Mouse (Mus musculus) intestine, embryonic 15.5 days (tissue): Measurements from ENCODE around the gene Gck. TPM values are rescaled to one million over a fixed set of nuclear protein-coding genes. Genes with fewer than 3 reads are reported as not detected.
"Not testable (repeated sequence)": the region's sequence is repeated elsewhere in the genome, so short reads cannot be mapped to it uniquely, and the experiment has no call there.

Experiments
- ATAC-seq: fragments of 200-750 bp; cut with Nextera tagmentation; 2 replicates; pipeline ENCODE4 v1.8.0; 2017; ENCODE audit warnings: moderate TSS enrichment, moderate library complexity
- H3K27ac ChIP-seq: fragments of 300-500 bp; sonication (generic); 2 replicates; pipeline ENCODE4 v1.5.1; 2015; ENCODE audit warnings: mild to moderate bottlenecking, inconsistent platforms
- H3K27me3 ChIP-seq: fragments of 300-500 bp; sonication (generic); replicated peaks from 2 replicates; pipeline ENCODE4 v1.6.1; 2015; ENCODE audit warnings: inconsistent platforms
- H3K36me3 ChIP-seq: fragments of 300-500 bp; sonication (generic); 2 replicates; pipeline ENCODE4 v1.6.1; 2015; ENCODE audit warnings: inconsistent platforms
- H3K4me1 ChIP-seq: fragments of 300-500 bp; sonication (generic); replicated peaks from 2 replicates; pipeline ENCODE4 v1.6.1; 2015; ENCODE audit warnings: inconsistent platforms
- H3K4me2 ChIP-seq: fragments of 300-500 bp; sonication (generic); replicated peaks from 2 replicates; pipeline ENCODE4 v1.6.1; 2015; ENCODE audit warnings: mild to moderate bottlenecking, inconsistent platforms
- H3K4me3 ChIP-seq: fragments of 300-500 bp; sonication (generic); replicated peaks from 2 replicates; pipeline ENCODE4 v1.5.1; 2015; ENCODE audit warnings: inconsistent platforms
- H3K9ac ChIP-seq: fragments of 300-500 bp; sonication (generic); 2 replicates; pipeline ENCODE4 v1.6.1; 2015; ENCODE audit warnings: inconsistent platforms
- H3K9me3 ChIP-seq: fragments of 300-500 bp; sonication (generic); 2 replicates; pipeline ENCODE4 v1.6.1; 2016; ENCODE audit warnings: inconsistent platforms
- WGBS: fragments of 180-500 bp; shearing (Covaris S2); methylation state at CpG from one replicate; pipeline ENCODE4 v1.1.7; 2015; 5-methylcytosine and 5-hydroxymethylcytosine counted together
- polyA plus RNA-seq: library from polyadenylated mRNA; unstranded; fragments of >200 nt; fragmentation: Nextera tagmentation; extraction: Ambion mirVana; gene quantifications from 2 replicates; pipeline ENCODE4 v1.2.1, GENCODE M21; 2015

The Gck gene
- polyA plus RNA-seq, 1 experiment from 2014 or later = 3.1 TPM

- no peaks in the 10 kb centered on the region for H3K36me3 ChIP-seq
- H3K9ac ChIP-seq = no peak overlapping the region
- no peaks in the 10 kb centered on the region for H3K27me3 ChIP-seq
- H3K4me3 ChIP-seq = no peak overlapping the region
- ATAC-seq = no peak
- 74% methylated on average over 19 of the region's 19 CpGs for WGBS
- H3K4me1 ChIP-seq = peaks cover 21% of the 10 kb centered on the region
- H3K9me3 ChIP-seq = no peaks in the 10 kb centered on the region
- no peak overlapping the region for H3K4me2 ChIP-seq
- no peak overlapping the region for H3K27ac ChIP-seq
These were observed 45.5 kb downstream of the Gck start for GRCm38 (mm10) chr11:5904357-5904756.

GRCm38 (mm10) chr11:5903844-5904243 is 46.0 kb downstream of the Gck start:
- Histone ChIP-seq H3K4me3 (no peak overlapping the region), H3K27ac (no peak overlapping the region), H3K9ac (no peak overlapping the region), H3K36me3 (no peaks in the 10 kb centered on the region), H3K27me3 (no peaks in the 10 kb centered on the region), H3K9me3 (no peaks in the 10 kb centered on the region), H3K4me2 (no peak overlapping the region), H3K4me1 (peaks cover 21% of the 10 kb centered on the region)
- 76% methylated on average over 2 of the region's 2 CpGs for WGBS
- ATAC-seq = no peak

- Histone ChIP-seq H3K27ac (peak overlapping the region; percentile 45; the same call in 1 of the 2 replicates), H3K9ac (peak overlapping the region; percentile 48), H3K36me3 (no peaks in the 10 kb centered on the region), H3K4me1 (peaks cover 33% of the 10 kb centered on the region), H3K4me3 (peak overlapping the region; percentile 34), H3K27me3 (no peaks in the 10 kb centered on the region), H3K4me2 (peak overlapping the region; percentile 70), H3K9me3 (no peaks in the 10 kb centered on the region)
- ATAC-seq = peak; percentile 15
- 19% methylated on average over 6 of the region's 6 CpGs for WGBS
These were observed 47.5 kb downstream of the Gck start for GRCm38 (mm10) chr11:5902390-5902789.

- Histone ChIP-seq H3K4me1 (peaks cover 37% of the 10 kb centered on the region), H3K9ac (peak overlapping the region; percentile 48), H3K36me3 (no peaks in the 10 kb centered on the region), H3K27me3 (no peaks in the 10 kb centered on the region), H3K4me3 (peak overlapping the region; percentile 34), H3K9me3 (no peaks in the 10 kb centered on the region), H3K4me2 (peak overlapping the region; percentile 70), H3K27ac (peak overlapping the region; percentile 45)
- peak; percentile 80 for ATAC-seq
- WGBS = under 1% methylated on average over 32 of the region's 32 CpGs
These were observed 47.9 kb downstream of the Gck start for GRCm38 (mm10) chr11:5901950-5902349.

- Histone ChIP-seq H3K9ac (peak overlapping the region; percentile 48), H3K4me3 (peak overlapping the region; percentile 34; the same call in 1 of the 2 replicates), H3K27ac (peak overlapping the region; percentile 45), H3K4me2 (peak overlapping the region; percentile 70), H3K9me3 (no peaks in the 10 kb centered on the region), H3K36me3 (no peaks in the 10 kb centered on the region), H3K27me3 (no peaks in the 10 kb centered on the region), H3K4me1 (peaks cover 37% of the 10 kb centered on the region)
- no peak for ATAC-seq
- WGBS = 38% methylated on average over 3 of the region's 3 CpGs
These were observed 48.6 kb downstream of the Gck start for GRCm38 (mm10) chr11:5901320-5901719.

GRCm38 (mm10) chr11:5899286-5899685 is 50.6 kb downstream of the Gck start:
- Histone ChIP-seq H3K27ac (no peak overlapping the region), H3K9me3 (no peaks in the 10 kb centered on the region), H3K36me3 (no peaks in the 10 kb centered on the region), H3K9ac (no peak overlapping the region), H3K27me3 (no peaks in the 10 kb centered on the region), H3K4me3 (no peak overlapping the region), H3K4me2 (no peak overlapping the region), H3K4me1 (peaks cover 45% of the 10 kb centered on the region)
- ATAC-seq = no peak
- 94% methylated on average over 10 of the region's 10 CpGs for WGBS

- no peaks in the 10 kb centered on the region for H3K36me3 ChIP-seq
- peaks cover 46% of the 10 kb centered on the region for H3K4me1 ChIP-seq
- 47% methylated on average over 5 of the region's 5 CpGs for WGBS
- no peaks in the 10 kb centered on the region for H3K27me3 ChIP-seq
- peak within 1 kb of the TSS; percentile 32 for H3K9ac ChIP-seq
- H3K9me3 ChIP-seq = no peaks in the 10 kb centered on the region
- no peak for ATAC-seq
- H3K4me3 ChIP-seq = 0 out of 2 replicates have a peak within 1 kb of the TSS, but pooled peaks have one; percentile 3
- H3K27ac ChIP-seq = no peak within 1 kb of the TSS
- peak within 1 kb of the TSS; percentile 42 for H3K4me2 ChIP-seq
These were observed 51.4 kb downstream of the Gck start, which contains the start of gene Myl7 for GRCm38 (mm10) chr11:5898531-5898930. TSS of gene Myl7 (minus strand) at chr11:5898782.

GRCm38 (mm10) chr11:5897839-5898238 is 52.0 kb downstream of the Gck start:
- H3K4me1 ChIP-seq = peaks cover 46% of the 10 kb centered on the region
- peak overlapping the region; percentile 42 for H3K4me2 ChIP-seq
- no peak overlapping the region for H3K27ac ChIP-seq
- no peak for ATAC-seq
- no peaks in the 10 kb centered on the region for H3K36me3 ChIP-seq
- 25% methylated on average over 10 of the region's 10 CpGs for WGBS
- no peaks in the 10 kb centered on the region for H3K27me3 ChIP-seq
- no peaks in the 10 kb centered on the region for H3K9me3 ChIP-seq
- H3K4me3 ChIP-seq = 0 out of 2 replicates have a peak overlapping the region, but pooled peaks have one; percentile 3
- H3K9ac ChIP-seq = peak overlapping the region; percentile 32

- Histone ChIP-seq H3K4me1 (peaks cover 48% of the 10 kb centered on the region), H3K4me3 (0 out of 2 replicates have a peak overlapping the region, but pooled peaks have one; percentile 3), H3K27ac (no peak overlapping the region), H3K27me3 (no peaks in the 10 kb centered on the region), H3K9ac (0 out of 2 replicates have a peak overlapping the region, but pooled peaks have one; percentile 20), H3K9me3 (no peaks in the 10 kb centered on the region), H3K36me3 (no peaks in the 10 kb centered on the region), H3K4me2 (peak overlapping the region; percentile 42)
- WGBS = 21% methylated on average over 16 of the region's 16 CpGs
- ATAC-seq = peak; percentile 41
These were observed 52.7 kb downstream of the Gck start for GRCm38 (mm10) chr11:5897230-5897629.

- WGBS = 68% methylated on average over 6 of the region's 6 CpGs
- H3K36me3 ChIP-seq = no peaks in the 10 kb centered on the region
- H3K27ac ChIP-seq = peak overlapping the region; percentile 23; the same call in 1 of the 2 replicates
- no peak overlapping the region for H3K9ac ChIP-seq
- H3K4me2 ChIP-seq = no peak overlapping the region
- H3K4me3 ChIP-seq = no peak overlapping the region
- H3K27me3 ChIP-seq = no peaks in the 10 kb centered on the region
- H3K4me1 ChIP-seq = peaks cover 47% of the 10 kb centered on the region
- H3K9me3 ChIP-seq = no peaks in the 10 kb centered on the region
- no peak for ATAC-seq
These were observed 56.1 kb downstream of the Gck start for GRCm38 (mm10) chr11:5893807-5894206.

GRCm38 (mm10) chr11:5892810-5893368 is 57.0 kb downstream of the Gck start:
- Histone ChIP-seq H3K4me1 (peaks cover 41% of the 10 kb centered on the region), H3K9ac (no peak overlapping the region), H3K27me3 (no peaks in the 10 kb centered on the region), H3K36me3 (no peaks in the 10 kb centered on the region), H3K27ac (0 out of 2 replicates have a peak overlapping the region, but pooled peaks have one; percentile 61), H3K9me3 (no peaks in the 10 kb centered on the region), H3K4me2 (no peak overlapping the region), H3K4me3 (no peak overlapping the region)
- ATAC-seq = peak; percentile 61
- WGBS = 23% methylated on average over 4 of the region's 4 CpGs

- no peaks in the 10 kb centered on the region for H3K9me3 ChIP-seq
- peak overlapping the region; percentile 61; the same call in 1 of the 2 replicates for H3K27ac ChIP-seq
- H3K4me3 ChIP-seq = no peak overlapping the region
- 33% methylated on average over 8 of the region's 8 CpGs for WGBS
- no peaks in the 10 kb centered on the region for H3K36me3 ChIP-seq
- H3K9ac ChIP-seq = no peak overlapping the region
- ATAC-seq = peak; percentile 19
- no peaks in the 10 kb centered on the region for H3K27me3 ChIP-seq
- H3K4me2 ChIP-seq = no peak overlapping the region
- peaks cover 35% of the 10 kb centered on the region for H3K4me1 ChIP-seq
These were observed 57.7 kb downstream of the Gck start for GRCm38 (mm10) chr11:5892151-5892591.

GRCm38 (mm10) chr11:5888563-5888962 is 61.3 kb downstream of the Gck start:
- not testable (repeated sequence) for H3K9me3 ChIP-seq, H3K27me3 ChIP-seq, H3K4me3 ChIP-seq, H3K4me2 ChIP-seq, ATAC-seq, H3K36me3 ChIP-seq, H3K9ac ChIP-seq, H3K27ac ChIP-seq
- WGBS = 64% methylated on average over 5 of the region's 5 CpGs
- peaks cover 20% of the 10 kb centered on the region for H3K4me1 ChIP-seq
